Mouse (Mus musculus) thymus, adult 2 months (tissue): Measurements from ENCODE around the gene Ankrd31. TPM values are rescaled to one million over a fixed set of nuclear protein-coding genes. Genes with fewer than 3 reads are reported as not detected.

Experiments
- DNase-seq: peaks from one replicate; pipeline ENCODE4 v3.0.0; 2021
- H3K27ac ChIP-seq: fragments of 200-500 bp; 2 replicates; pipeline ENCODE4 v1.5.1; 2012; ENCODE audit warnings: low read length, control low read depth; ENCODE audit not compliant: control insufficient read depth, insufficient read depth
- H3K27me3 ChIP-seq: fragments of 200-500 bp; 2 replicates; pipeline ENCODE4 v1.6.1; 2012; ENCODE audit warnings: mild to moderate bottlenecking, low read length, moderate library complexity, mixed read lengths; ENCODE audit not compliant: control insufficient read depth, insufficient read depth
- H3K36me3 ChIP-seq: fragments of 200-500 bp; 2 replicates; pipeline ENCODE4 v1.6.1; 2012; ENCODE audit warnings: mild to moderate bottlenecking, low read length, moderate library complexity; ENCODE audit not compliant: control insufficient read depth, insufficient read depth
- H3K4me1 ChIP-seq: fragments of 200-500 bp; replicated peaks from 2 replicates; pipeline ENCODE4 v1.6.1; 2012; ENCODE audit warnings: low read length; ENCODE audit not compliant: control insufficient read depth, insufficient read depth
- H3K4me3 ChIP-seq: fragments of 200-500 bp; 2 replicates; pipeline ENCODE4 v1.5.1; 2012; ENCODE audit warnings: mild to moderate bottlenecking, low read length, control low read depth, moderate library complexity; ENCODE audit not compliant: control insufficient read depth, insufficient read depth
- CTCF ChIP-seq: fragments of 200-500 bp; IDR thresholded peaks from 2 replicates; pipeline ENCODE4 v1.5.1; 2012; ENCODE audit warnings: mild to moderate bottlenecking, control low read depth, low read length, moderate library complexity, borderline replicate concordance; ENCODE audit not compliant: control insufficient read depth, poor library complexity, insufficient read depth; ENCODE audit errors: extremely low read depth
- POLR2A ChIP-seq: fragments of 200-500 bp; IDR thresholded peaks from 2 replicates; pipeline ENCODE4 v1.6.1; 2012; ENCODE audit warnings: mild to moderate bottlenecking, low read length, control low read depth, moderate library complexity; ENCODE audit not compliant: control insufficient read depth, poor library complexity, insufficient read depth; ENCODE audit errors: extremely low read depth
- WGBS: fragments of 180-500 bp; shearing (Covaris S2); methylation state at CpG from one replicate; pipeline ENCODE4 v1.1.7; 2018; 5-methylcytosine and 5-hydroxymethylcytosine counted together
- polyA plus RNA-seq: library from polyadenylated mRNA; depleted of rRNA; stranded (reverse); fragments of >200 nt; gene quantifications from 2 replicates; pipeline ENCODE4 v1.2.3, GENCODE M21; 2012

Gene Ankrd31
- polyA plus RNA-seq, 1 experiment = not detected

GRCm38 (mm10) chr13:96852133-96852532 lies 104.1 kb downstream of the Ankrd31 start:
- DNase-seq = no peak
- TF ChIP-seq CTCF = no peak
- TF ChIP-seq POLR2A = no peak
- WGBS = 36% methylated on average over 2 of the region's 2 CpGs
- Histone ChIP-seq H3K36me3 (no peaks in the 10 kb centered on the region), H3K4me1 (no peaks in the 10 kb centered on the region), H3K4me3 (no peak overlapping the region), H3K27me3 (no peaks in the 10 kb centered on the region), H3K27ac (no peak overlapping the region)

- Histone ChIP-seq H3K4me3 (no peak overlapping the region), H3K27ac (no peak overlapping the region), H3K27me3 (no peaks in the 10 kb centered on the region), H3K4me1 (no peaks in the 10 kb centered on the region), H3K36me3 (no peaks in the 10 kb centered on the region)
- 79% methylated on average over 1 of the region's 1 CpGs for WGBS
- no peak for DNase-seq
- TF ChIP-seq CTCF = no peak
- TF ChIP-seq POLR2A = no peak
Measured at GRCm38 (mm10) chr13:96853256-96853655, 105.2 kb downstream of the Ankrd31 start.

DNA sequence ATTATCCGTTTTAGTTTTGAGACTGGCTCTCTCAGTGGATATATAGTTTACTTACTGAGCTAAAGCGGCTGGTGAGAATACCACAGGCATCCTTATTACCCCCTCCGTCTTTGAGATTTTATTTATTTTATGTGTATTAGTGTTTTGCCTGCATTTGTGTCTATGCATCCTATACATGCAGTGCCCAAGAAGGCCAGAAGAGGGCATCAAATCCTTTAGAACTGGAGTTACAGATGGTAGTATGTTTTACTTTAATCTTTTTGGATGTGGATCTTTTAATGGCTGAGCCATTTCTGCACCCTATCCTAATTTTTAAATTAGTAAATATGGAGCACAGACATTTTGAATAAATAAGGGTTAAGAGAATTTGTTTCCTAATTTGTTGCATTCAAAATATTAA lies 107.1 kb downstream of the Ankrd31 start:
- WGBS = 22% methylated on average over 3 of the region's 3 CpGs
- DNase-seq = peak; percentile 65
- H3K27me3 ChIP-seq = no peaks in the 10 kb centered on the region
- H3K36me3 ChIP-seq = no peaks in the 10 kb centered on the region
- TF ChIP-seq CTCF (no peak), POLR2A (no peak)
- H3K4me1 ChIP-seq = no peaks in the 10 kb centered on the region
- no peak overlapping the region for H3K27ac ChIP-seq
- H3K4me3 ChIP-seq = no peak overlapping the region

GRCm38 (mm10) chr13:96859161-96859560 lies 111.1 kb downstream of the Ankrd31 start:
- TF ChIP-seq POLR2A = no peak
- no peak for TF ChIP-seq CTCF

GRCm38 (mm10) chr13:96870742-96871141 lies 122.7 kb downstream of the Ankrd31 start:
- 89% methylated on average over 4 of the region's 4 CpGs for whole genome bisulfite sequencing
- H3K27me3 ChIP-seq = no peaks in the 10 kb centered on the region
- H3K27ac ChIP-seq = no peak overlapping the region
- H3K4me1 ChIP-seq = no peaks in the 10 kb centered on the region; the same call in 1 of the 2 replicates
- no peak overlapping the region for H3K4me3 ChIP-seq
- no peaks in the 10 kb centered on the region for H3K36me3 ChIP-seq
- no peak for DNase-seq
- TF ChIP-seq CTCF (no peak), POLR2A (no peak)

More at GRCm38 (mm10) chr13:96859161-96859560, 111.1 kb downstream of the Ankrd31 start:
- Histone ChIP-seq H3K4me1 (no peaks in the 10 kb centered on the region), H3K4me3 (no peak overlapping the region), H3K27me3 (no peaks in the 10 kb centered on the region), H3K36me3 (no peaks in the 10 kb centered on the region), H3K27ac (no peak overlapping the region)
- DNase-seq = no peak
- WGBS = 95% methylated on average over 3 of the region's 3 CpGs

DNA sequence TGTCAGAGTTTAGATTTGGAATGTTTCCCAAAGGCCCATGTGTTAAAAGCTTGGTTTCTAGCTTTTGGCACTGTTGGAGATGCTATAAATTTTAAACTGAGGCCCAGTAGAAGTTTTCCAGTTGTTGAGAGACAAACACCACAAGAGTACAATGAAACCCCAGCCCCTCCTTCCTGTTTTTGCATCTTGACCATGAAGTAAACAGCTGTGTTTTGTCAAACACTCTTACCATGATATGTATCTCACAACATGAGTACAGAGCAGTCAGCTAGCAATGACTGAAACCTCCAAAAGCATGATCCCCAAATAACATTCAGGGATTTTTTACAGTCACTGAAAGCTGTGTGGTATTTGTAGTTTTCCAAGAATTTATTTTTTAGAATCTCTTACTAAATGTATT lies 126.0 kb downstream of the Ankrd31 start:
- TF ChIP-seq CTCF (no peak), POLR2A (no peak)
- no peaks in the 10 kb centered on the region for H3K36me3 ChIP-seq

More for the DNA sequence above, 126.0 kb downstream of the Ankrd31 start:
- Histone ChIP-seq H3K27me3 (no peaks in the 10 kb centered on the region), H3K4me1 (no peaks in the 10 kb centered on the region; the same call in 1 of the 2 replicates), H3K27ac (no peak overlapping the region), H3K4me3 (no peak overlapping the region)
- DNase-seq = no peak
